20 mouse cellular contexts compared by ENCODE assay signal in the genomic region with DNA sequence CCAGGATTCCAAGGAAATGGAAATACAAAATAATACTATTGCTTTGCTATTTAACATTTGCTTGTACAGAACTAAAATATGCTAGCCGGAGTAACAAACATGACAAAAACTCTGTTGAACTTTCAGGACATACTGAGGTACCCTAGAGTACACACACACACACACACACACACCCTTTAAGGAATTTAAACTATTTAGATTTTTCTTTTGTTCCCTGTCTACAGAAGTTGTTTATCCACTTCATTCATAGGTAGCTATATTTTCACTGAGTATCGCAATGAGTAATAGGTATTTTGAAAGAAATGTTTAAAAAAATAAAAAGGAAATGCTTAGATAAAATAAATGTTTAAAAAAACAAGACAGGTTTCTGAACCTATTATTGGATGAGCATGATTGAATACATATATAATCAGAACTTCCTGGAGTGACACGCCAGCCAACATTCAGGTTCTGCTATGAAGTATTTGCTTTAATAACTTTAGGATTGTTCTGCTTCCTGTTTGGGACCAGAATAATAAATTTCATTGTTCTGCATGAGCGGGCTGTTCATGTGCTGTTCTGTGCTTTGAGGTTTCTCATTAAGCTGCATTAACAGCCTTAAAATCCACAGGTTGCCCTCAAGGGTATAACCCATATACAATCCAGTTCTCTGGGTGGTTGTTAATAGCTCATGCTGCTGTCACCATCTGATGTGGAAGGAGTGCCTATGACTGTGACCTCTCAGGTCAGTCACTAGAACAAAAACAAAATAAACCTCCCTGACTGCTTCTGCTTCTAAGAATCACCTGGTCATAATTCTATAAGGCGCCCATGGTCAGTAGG. TPM values are rescaled to one million over a fixed set of nuclear protein-coding genes. Genes with fewer than 3 reads are reported as not detected.
DNase-seq lines count a peak whose midpoint lies in the region; ATAC-seq lines count a peak whose summit lies in the region.
"Had no signal": no experiment of that assay in that cellular context is flagged by ENCODE, and none has a peak within 500 bp of the region (broad histone marks: within the 10 kb centered on the region; RNA-seq: fewer than 3 reads in every experiment).

No protein-coding gene starts in this region.

- 0 out of 2 replicates have a peak, but pooled peaks cover 6% of the 10 kb centered on the region for H3K36me3 ChIP-seq in hindbrain, embryonic 15.5 days
- H3K36me3 ChIP-seq in hindbrain, embryonic 14.5 days (replicated peaks; ENCODE audit: control insufficient read depth, insufficient read depth) = peaks cover 7% of the 10 kb centered on the region; the same call in 1 of the 2 replicates
- no peaks in the 10 kb centered on the region for H3K36me3 ChIP-seq in lung, embryonic 15.5 days
- H3K36me3 ChIP-seq in embryonic facial prominence, embryonic 14.5 days (ENCODE audit: control insufficient read depth, insufficient read depth, low read length) = no peaks in the 10 kb centered on the region
- H3K36me3 ChIP-seq in limb, embryonic 13.5 days = no peaks in the 10 kb centered on the region
- H3K36me3 ChIP-seq: forebrain, embryonic 10.5 days; liver, embryonic 13.5 days had no signal

- no peaks in the 10 kb centered on the region for H3K9me3 ChIP-seq in hindbrain, embryonic 15.5 days
- H3K9me3 ChIP-seq in hindbrain, embryonic 14.5 days (ENCODE audit: control insufficient read depth, low read length) = no peaks in the 10 kb centered on the region
- no peaks in the 10 kb centered on the region for H3K9me3 ChIP-seq in lung, embryonic 15.5 days
- no peaks in the 10 kb centered on the region for H3K9me3 ChIP-seq in embryonic facial prominence, embryonic 14.5 days (ENCODE audit: control insufficient read depth, low read length)
- H3K9me3 ChIP-seq in limb, embryonic 13.5 days = no peaks in the 10 kb centered on the region
- H3K9me3 ChIP-seq: forebrain, embryonic 10.5 days; hindbrain, embryonic 13.5 days; liver, embryonic 13.5 days had no signal

- DNase-seq in hindbrain, embryonic 14.5 days (ENCODE audit: low spot score) = no peak
- DNase-seq in lung, postnatal 10 days = no peak
- DNase-seq in embryonic facial prominence, embryonic 14.5 days (ENCODE audit: low spot score) = peak; percentile 29
- no peak for DNase-seq in right cerebral cortex, postnatal 10 days (ENCODE audit: low spot score in 2 of 2)
- DNase-seq: adrenal gland, adult 2 months; cerebellum, adult 9-11 months; gastrocnemius, postnatal 36 days; heart, postnatal 14 days; kidney, adult 2 months; liver, embryonic 13.5 days; lung, postnatal 36 days had no signal

- H3K4me1 ChIP-seq in hindbrain, embryonic 15.5 days (replicated peaks) = no peaks in the 10 kb centered on the region
- H3K4me1 ChIP-seq in hindbrain, embryonic 14.5 days (replicated peaks; ENCODE audit: control insufficient read depth, insufficient read depth, low read length) = peaks cover 3% of the 10 kb centered on the region; the same call in 1 of the 2 replicates
- peaks cover 4% of the 10 kb centered on the region; the same call in 1 of the 2 replicates for H3K4me1 ChIP-seq in lung, embryonic 15.5 days
- H3K4me1 ChIP-seq in embryonic facial prominence, embryonic 14.5 days (ENCODE audit: control insufficient read depth, insufficient read depth, low read length) = peaks cover 25% of the 10 kb centered on the region
- H3K4me1 ChIP-seq in limb, embryonic 13.5 days = peaks cover 29% of the 10 kb centered on the region
- H3K4me1 ChIP-seq: liver, embryonic 13.5 days had no signal

- no peak for ATAC-seq in hindbrain, embryonic 15.5 days (ENCODE audit: low FRiP score, low read depth)
- no peak for ATAC-seq in hindbrain, embryonic 14.5 days (ENCODE audit: low FRiP score)
- no peak for ATAC-seq in lung, embryonic 15.5 days (ENCODE audit: borderline replicate concordance, extremely low read depth, low FRiP score, low TSS enrichment)
- peak; percentile 41; the same call in 1 of the 2 replicates for ATAC-seq in embryonic facial prominence, embryonic 14.5 days (ENCODE audit: low read depth)
- ATAC-seq in limb, embryonic 13.5 days (ENCODE audit: low FRiP score, low read depth) = peak; percentile 70; the same call in 1 of the 2 replicates
- no peak for ATAC-seq in activated CD4-positive, CD25-positive, alpha-beta regulatory T cell, adult 4 months

- 82% methylated on average over 5 of the region's 5 CpGs for WGBS in hindbrain, embryonic 15.5 days
- 79% methylated on average over 5 of the region's 5 CpGs for WGBS in hindbrain, embryonic 14.5 days
- 66% methylated on average over 5 of the region's 5 CpGs for WGBS in lung, embryonic 15.5 days
- 38% methylated on average over 5 of the region's 5 CpGs for WGBS in embryonic facial prominence, embryonic 14.5 days
- WGBS in limb, embryonic 13.5 days = 26% methylated on average over 5 of the region's 5 CpGs

- H3K27me3 ChIP-seq in hindbrain, embryonic 15.5 days = no peaks in the 10 kb centered on the region
- no peaks in the 10 kb centered on the region for H3K27me3 ChIP-seq in hindbrain, embryonic 14.5 days (ENCODE audit: control insufficient read depth, insufficient read depth, low read length)
- H3K27me3 ChIP-seq in lung, embryonic 15.5 days = no peaks in the 10 kb centered on the region
- no peaks in the 10 kb centered on the region for H3K27me3 ChIP-seq in embryonic facial prominence, embryonic 14.5 days (replicated peaks; ENCODE audit: control insufficient read depth, insufficient read depth, low read length)
- H3K27me3 ChIP-seq in limb, embryonic 13.5 days = no peaks in the 10 kb centered on the region
- H3K27me3 ChIP-seq: CH12.LX; hindbrain, embryonic 13.5 days; liver, embryonic 13.5 days had no signal

- no peak overlapping the region for H3K4me2 ChIP-seq in hindbrain, embryonic 15.5 days
- no peak overlapping the region for H3K4me2 ChIP-seq in hindbrain, embryonic 14.5 days (replicated peaks)
- no peak overlapping the region for H3K4me2 ChIP-seq in lung, embryonic 15.5 days
- no peak overlapping the region for H3K4me2 ChIP-seq in embryonic facial prominence, embryonic 14.5 days (ENCODE audit: low read depth, low read length)
- no peak overlapping the region for H3K4me2 ChIP-seq in limb, embryonic 13.5 days (replicated peaks)
- H3K4me2 ChIP-seq: heart, embryonic 11.5 days; hindbrain, embryonic 13.5 days; liver, embryonic 13.5 days; midbrain, embryonic 11.5 days had no signal

- no peak overlapping the region for H3K9ac ChIP-seq in hindbrain, embryonic 15.5 days
- no peak overlapping the region for H3K9ac ChIP-seq in hindbrain, embryonic 14.5 days
- no peak overlapping the region for H3K9ac ChIP-seq in lung, embryonic 15.5 days
- no peak overlapping the region for H3K9ac ChIP-seq in embryonic facial prominence, embryonic 14.5 days (ENCODE audit: low read depth, low read length)
- no peak overlapping the region for H3K9ac ChIP-seq in limb, embryonic 13.5 days
- H3K9ac ChIP-seq: hindbrain, embryonic 13.5 days; liver, embryonic 13.5 days had no signal

- H3K4me3 ChIP-seq in hindbrain, embryonic 15.5 days = no peak overlapping the region
- no peak overlapping the region for H3K4me3 ChIP-seq in hindbrain, embryonic 14.5 days (replicated peaks; ENCODE audit: low read length)
- no peak overlapping the region for H3K4me3 ChIP-seq in lung, embryonic 15.5 days
- no peak overlapping the region for H3K4me3 ChIP-seq in embryonic facial prominence, embryonic 14.5 days (ENCODE audit: low read depth, low read length)
- H3K4me3 ChIP-seq in limb, embryonic 13.5 days = no peak overlapping the region
- H3K4me3 ChIP-seq: forebrain, embryonic 10.5 days; hindbrain, embryonic 13.5 days; liver, embryonic 13.5 days had no signal

- H3K27ac ChIP-seq in hindbrain, embryonic 15.5 days (replicated peaks) = 0 out of 2 replicates have a peak overlapping the region, but pooled peaks have one; percentile 21
- no peak overlapping the region for H3K27ac ChIP-seq in hindbrain, embryonic 14.5 days
- H3K27ac ChIP-seq in lung, embryonic 15.5 days = peak overlapping the region; percentile 47
- H3K27ac ChIP-seq in embryonic facial prominence, embryonic 14.5 days (replicated peaks; ENCODE audit: low read depth, low read length) = peak overlapping the region; percentile 80
- peak overlapping the region; percentile 3; the same call in 1 of the 2 replicates for H3K27ac ChIP-seq in limb, embryonic 13.5 days
- H3K27ac ChIP-seq: forebrain, embryonic 10.5 days; hindbrain, embryonic 13.5 days; liver, embryonic 13.5 days had no signal

RNA-seq across cellular contexts. Expression of gene Ptn, which starts 32.3 kb away (rescaled TPM):
- 786 and 825 TPM in 2 replicates for polyA plus RNA-seq in hindbrain, embryonic 15.5 days (2015; fragmentation: Nextera tagmentation; extraction: Ambion mirVana)
- polyA plus RNA-seq in hindbrain, embryonic 14.5 days (2014; fragmentation: Nextera tagmentation; extraction: Ambion mirVana) = 732 and 771 TPM in 2 replicates
- 133 and 149 TPM in 2 replicates for polyA plus RNA-seq in lung, embryonic 15.5 days (2015; fragmentation: Nextera tagmentation; extraction: Ambion mirVana)
- 858 and 931 TPM in 2 replicates for polyA plus RNA-seq in embryonic facial prominence, embryonic 14.5 days (2014; fragmentation: Nextera tagmentation; extraction: Ambion mirVana)
- polyA plus RNA-seq in limb, embryonic 13.5 days (2015; fragmentation: Nextera tagmentation; extraction: Ambion mirVana) = 603 and 694 TPM in 2 replicates
- polyA plus RNA-seq in activated CD4-positive, CD25-positive, alpha-beta regulatory T cell, adult 4 months (2017; shearing (Covaris generic)) = not detected

Comparison
In these comparisons a context has a peak if more than half of its experiments do, and no peak if none do; other contexts are left out.
1. ATAC-seq: peak in embryonic facial prominence, embryonic 14.5 days (single experiment) and limb, embryonic 13.5 days (single experiment); none in hindbrain, embryonic 15.5 days (single experiment), hindbrain, embryonic 14.5 days (single experiment), lung, embryonic 15.5 days (single experiment) and activated CD4-positive, CD25-positive, alpha-beta regulatory T cell, adult 4 months (single experiment).
2. RNA of gene Ptn, which starts 32.3 kb away (polyA plus RNA-seq): 858 to 931 TPM in embryonic facial prominence, embryonic 14.5 days, 786 to 825 TPM in hindbrain, embryonic 15.5 days, 732 to 771 TPM in hindbrain, embryonic 14.5 days, 603 to 694 TPM in limb, embryonic 13.5 days and 133 to 149 TPM in lung, embryonic 15.5 days; not detected in activated CD4-positive, CD25-positive, alpha-beta regulatory T cell, adult 4 months; every median in the first group is over 100 times any median in the second.